Mouse (Mus musculus): Measurements from ENCODE around the gene Klhl5. TPM values are rescaled to one million over a fixed set of nuclear protein-coding genes. Genes with fewer than 3 reads are reported as not detected.
"Not testable (repeated sequence)": the region's sequence is repeated elsewhere in the genome, so short reads cannot be mapped to it uniquely, and the experiment has no call there.

Klhl5 gene
- polyA plus RNA-seq, 1 experiment from 2014 or later = 42.3 TPM

GRCm38 (mm10) chr5:65102026-65102640 lies 5.2 kb upstream of the Klhl5 start:
- Histone ChIP-seq H3K4me3 (ENCODE audit: low read depth, low read length) (no peak overlapping the region), H3K4me1 (ENCODE audit: control insufficient read depth, insufficient read depth, low read length) (no peaks in the 10 kb centered on the region; the same call in 1 of the 2 replicates), H3K9me3 (replicated peaks; ENCODE audit: control insufficient read depth, low read length) (no peaks in the 10 kb centered on the region), H3K4me2 (ENCODE audit: low read length) (no peak overlapping the region), H3K36me3 (ENCODE audit: control insufficient read depth, insufficient read depth, low read length) (no peaks in the 10 kb centered on the region), H3K27ac (ENCODE audit: low read depth, low read length) (no peak overlapping the region), H3K9ac (ENCODE audit: low read length) (no peak overlapping the region), H3K27me3 (replicated peaks; ENCODE audit: control insufficient read depth, insufficient read depth, low read length) (no peaks in the 10 kb centered on the region)
- ATAC-seq (no peak), DNase-seq (ENCODE audit: low spot score) (no peak)
- WGBS = 73% methylated on average over 3 of the region's 3 CpGs

DNA sequence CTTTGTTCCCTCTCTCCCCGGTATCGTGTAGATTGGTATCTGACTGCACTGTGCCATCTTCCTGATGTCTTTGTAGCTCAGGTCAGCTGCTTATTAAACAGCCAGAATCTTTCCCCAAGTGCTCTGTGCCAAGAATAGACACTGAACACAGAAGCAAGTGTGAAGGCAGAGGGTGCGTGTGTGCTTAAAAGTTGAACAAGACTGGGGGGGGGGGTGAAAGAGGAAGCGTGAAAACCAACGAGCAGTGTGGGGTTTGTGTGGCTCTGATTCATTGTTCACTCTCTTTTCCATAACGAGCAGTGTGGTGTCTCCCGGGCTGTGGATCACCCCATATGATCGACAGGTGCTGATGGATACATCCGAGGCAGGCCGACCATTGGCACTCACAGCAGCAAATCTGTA lies 4.7 kb upstream of the Klhl5 start:
- no peak overlapping the region for H3K27ac ChIP-seq (ENCODE audit: low read depth, low read length)
- 40% methylated on average over 10 of the region's 10 CpGs for WGBS

GRCm38 (mm10) chr5:65107773-65108432 lies 564 bp downstream of the Klhl5 start:
- ATAC-seq = no peak
- no peaks in the 10 kb centered on the region for H3K4me1 ChIP-seq (ENCODE audit: control insufficient read depth, insufficient read depth, low read length)
- no peaks in the 10 kb centered on the region for H3K27me3 ChIP-seq (replicated peaks; ENCODE audit: control insufficient read depth, insufficient read depth, low read length)
- H3K27ac ChIP-seq (ENCODE audit: low read depth, low read length) = peak overlapping the region; percentile 60
- DNase-seq (ENCODE audit: low spot score) = peak; percentile 22
- peak overlapping the region; percentile 87 for H3K4me3 ChIP-seq (ENCODE audit: low read depth, low read length)
- H3K4me2 ChIP-seq (ENCODE audit: low read length) = peak overlapping the region; percentile 62
- 3% methylated on average over 34 of the region's 42 CpGs for WGBS
- H3K9me3 ChIP-seq (replicated peaks; ENCODE audit: control insufficient read depth, low read length) = no peaks in the 10 kb centered on the region
- H3K36me3 ChIP-seq (ENCODE audit: control insufficient read depth, insufficient read depth, low read length) = no peaks in the 10 kb centered on the region
- peak overlapping the region; percentile 82 for H3K9ac ChIP-seq (ENCODE audit: low read length)

More for the DNA sequence above, 4.7 kb upstream of the Klhl5 start:
- no peaks in the 10 kb centered on the region for H3K27me3 ChIP-seq (replicated peaks; ENCODE audit: control insufficient read depth, insufficient read depth, low read length)
- H3K9me3 ChIP-seq (replicated peaks; ENCODE audit: control insufficient read depth, low read length) = no peaks in the 10 kb centered on the region
- ATAC-seq (no peak), DNase-seq (ENCODE audit: low spot score) (no peak)
- H3K9ac ChIP-seq (ENCODE audit: low read length) = no peak overlapping the region
- no peaks in the 10 kb centered on the region for H3K36me3 ChIP-seq (ENCODE audit: control insufficient read depth, insufficient read depth, low read length)
- H3K4me1 ChIP-seq (ENCODE audit: control insufficient read depth, insufficient read depth, low read length) = no peaks in the 10 kb centered on the region; the same call in 1 of the 2 replicates
- H3K4me2 ChIP-seq (ENCODE audit: low read length) = no peak overlapping the region
- H3K4me3 ChIP-seq (ENCODE audit: low read depth, low read length) = no peak overlapping the region

- H3K4me1 ChIP-seq (ENCODE audit: control insufficient read depth, insufficient read depth, low read length); H3K36me3 ChIP-seq (ENCODE audit: control insufficient read depth, insufficient read depth, low read length); ATAC-seq; DNase-seq (ENCODE audit: low spot score); H3K4me2 ChIP-seq (ENCODE audit: low read length); H3K9me3 ChIP-seq (replicated peaks; ENCODE audit: control insufficient read depth, low read length); H3K9ac ChIP-seq (ENCODE audit: low read length); H3K4me3 ChIP-seq (ENCODE audit: low read depth, low read length); H3K27me3 ChIP-seq (replicated peaks; ENCODE audit: control insufficient read depth, insufficient read depth, low read length); H3K27ac ChIP-seq (ENCODE audit: low read depth, low read length): not testable (repeated sequence)
- WGBS = 76% methylated on average over 3 of the region's 3 CpGs
Observed at GRCm38 (mm10) chr5:65112225-65112624, 4.9 kb downstream of the Klhl5 start.

- Histone ChIP-seq H3K9me3 (replicated peaks; ENCODE audit: control insufficient read depth, low read length) (no peaks in the 10 kb centered on the region), H3K36me3 (ENCODE audit: control insufficient read depth, insufficient read depth, low read length) (no peaks in the 10 kb centered on the region), H3K27ac (ENCODE audit: low read depth, low read length) (no peak overlapping the region), H3K4me2 (ENCODE audit: low read length) (no peak overlapping the region), H3K27me3 (replicated peaks; ENCODE audit: control insufficient read depth, insufficient read depth, low read length) (no peaks in the 10 kb centered on the region), H3K4me3 (ENCODE audit: low read depth, low read length) (no peak overlapping the region), H3K4me1 (ENCODE audit: control insufficient read depth, insufficient read depth, low read length) (no peaks in the 10 kb centered on the region), H3K9ac (ENCODE audit: low read length) (no peak overlapping the region)
- no peak for DNase-seq (ENCODE audit: low spot score)
- no peak for ATAC-seq
- 92% methylated on average over 6 of the region's 6 CpGs for WGBS
Observed at GRCm38 (mm10) chr5:65113323-65113722, 6.0 kb downstream of the Klhl5 start.

DNA sequence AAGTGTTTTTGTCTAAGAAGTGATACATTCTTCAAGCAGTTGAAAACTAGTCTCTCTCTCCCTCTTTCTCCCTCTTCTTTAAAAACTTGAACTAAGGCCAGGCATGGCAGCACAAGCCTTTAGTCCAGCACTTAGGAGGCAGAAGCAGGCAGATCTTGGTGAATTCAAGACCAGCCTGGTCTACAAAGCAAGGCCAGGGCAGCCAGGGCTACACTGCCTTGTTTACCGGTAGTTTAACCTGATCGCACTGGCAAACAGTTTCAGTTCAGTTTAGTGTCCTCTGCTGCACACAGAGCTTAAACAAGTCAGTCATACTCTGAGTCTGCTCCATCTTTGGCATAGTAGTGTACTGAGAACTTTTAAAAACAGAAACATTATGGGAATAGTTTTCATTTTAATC lies 9.4 kb downstream of the Klhl5 start:
- 98% methylated on average over 2 of the region's 2 CpGs for WGBS
- ATAC-seq (no peak), DNase-seq (ENCODE audit: low spot score) (no peak)
- H3K9ac ChIP-seq (ENCODE audit: low read length) = no peak overlapping the region
- H3K9me3 ChIP-seq (replicated peaks; ENCODE audit: control insufficient read depth, low read length) = no peaks in the 10 kb centered on the region
- no peak overlapping the region for H3K4me2 ChIP-seq (ENCODE audit: low read length)
- H3K27ac ChIP-seq (ENCODE audit: low read depth, low read length) = no peak overlapping the region
- no peaks in the 10 kb centered on the region for H3K36me3 ChIP-seq (ENCODE audit: control insufficient read depth, insufficient read depth, low read length)
- no peaks in the 10 kb centered on the region for H3K27me3 ChIP-seq (replicated peaks; ENCODE audit: control insufficient read depth, insufficient read depth, low read length)
- no peak overlapping the region for H3K4me3 ChIP-seq (ENCODE audit: low read depth, low read length)
- no peaks in the 10 kb centered on the region for H3K4me1 ChIP-seq (ENCODE audit: control insufficient read depth, insufficient read depth, low read length)

DNA sequence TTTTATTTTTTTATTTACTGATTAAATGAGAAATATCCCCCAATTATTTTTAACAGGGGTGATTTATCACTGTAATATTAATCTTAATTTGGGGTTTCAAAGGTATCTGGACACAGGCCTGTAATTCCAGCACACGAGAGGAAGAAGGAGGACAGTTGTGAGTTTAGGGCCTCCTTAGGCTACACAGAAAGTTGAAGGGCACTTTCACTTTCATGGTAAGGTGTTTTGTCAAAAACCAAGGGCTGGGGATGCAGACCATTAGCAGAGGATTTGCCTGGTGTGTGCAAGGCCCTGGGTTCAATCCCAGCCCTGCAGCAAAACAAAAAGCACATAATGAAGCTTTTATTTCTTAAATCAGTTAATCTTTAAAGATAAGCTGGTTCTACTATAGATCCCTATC lies 12.2 kb downstream of the Klhl5 start:
- no peaks in the 10 kb centered on the region for H3K9me3 ChIP-seq (replicated peaks; ENCODE audit: control insufficient read depth, low read length)
- DNase-seq (ENCODE audit: low spot score) (no peak), ATAC-seq (no peak)
- H3K4me3 ChIP-seq (ENCODE audit: low read depth, low read length) = no peak overlapping the region
- H3K27ac ChIP-seq (ENCODE audit: low read depth, low read length) = no peak overlapping the region
- H3K4me2 ChIP-seq (ENCODE audit: low read length) = no peak overlapping the region
- no peak overlapping the region for H3K9ac ChIP-seq (ENCODE audit: low read length)
- WGBS = 87% methylated on average over 1 of the region's 1 CpGs
- no peaks in the 10 kb centered on the region for H3K27me3 ChIP-seq (replicated peaks; ENCODE audit: control insufficient read depth, insufficient read depth, low read length)
- H3K36me3 ChIP-seq (ENCODE audit: control insufficient read depth, insufficient read depth, low read length) = no peaks in the 10 kb centered on the region
- H3K4me1 ChIP-seq (ENCODE audit: control insufficient read depth, insufficient read depth, low read length) = no peaks in the 10 kb centered on the region

- no peak for DNase-seq (ENCODE audit: low spot score)
- no peaks in the 10 kb centered on the region for H3K27me3 ChIP-seq (replicated peaks; ENCODE audit: control insufficient read depth, insufficient read depth, low read length)
- WGBS = 70% methylated on average over 3 of the region's 3 CpGs
- no peak overlapping the region for H3K9ac ChIP-seq (ENCODE audit: low read length)
- H3K36me3 ChIP-seq (ENCODE audit: control insufficient read depth, insufficient read depth, low read length) = no peaks in the 10 kb centered on the region
- no peak overlapping the region for H3K27ac ChIP-seq (ENCODE audit: low read depth, low read length)
- no peak for ATAC-seq
- H3K4me3 ChIP-seq (ENCODE audit: low read depth, low read length) = no peak overlapping the region
- H3K4me2 ChIP-seq (ENCODE audit: low read length) = no peak overlapping the region
- no peaks in the 10 kb centered on the region for H3K4me1 ChIP-seq (ENCODE audit: control insufficient read depth, insufficient read depth, low read length)
- H3K9me3 ChIP-seq (replicated peaks; ENCODE audit: control insufficient read depth, low read length) = no peaks in the 10 kb centered on the region
Observed at GRCm38 (mm10) chr5:65119918-65120317, 12.6 kb downstream of the Klhl5 start.

DNA sequence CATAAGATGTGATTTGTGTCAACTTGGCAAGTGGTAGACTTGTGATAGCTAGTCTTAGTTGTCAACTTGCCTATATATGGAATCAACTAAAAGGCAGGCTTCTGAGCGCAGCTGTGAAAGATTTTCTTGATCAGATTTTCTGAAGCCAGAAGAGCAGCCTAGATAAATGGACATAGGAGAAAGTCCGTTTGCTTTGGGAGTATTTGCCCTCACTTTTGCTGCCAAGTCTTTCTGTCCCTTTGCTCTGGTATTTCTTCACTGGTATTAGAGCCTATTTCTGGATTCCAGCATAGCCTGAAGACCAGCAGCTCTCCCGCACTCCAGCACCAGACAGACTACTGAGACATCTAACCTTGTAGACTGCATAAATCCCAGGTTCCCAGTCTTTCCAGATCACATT lies 15.3 kb downstream of the Klhl5 start:
- ATAC-seq = no peak
- H3K4me1 ChIP-seq (ENCODE audit: control insufficient read depth, insufficient read depth, low read length) = no peaks in the 10 kb centered on the region
- no peaks in the 10 kb centered on the region for H3K36me3 ChIP-seq (ENCODE audit: control insufficient read depth, insufficient read depth, low read length)
- WGBS = 89% methylated on average over 3 of the region's 3 CpGs
- no peak overlapping the region for H3K4me2 ChIP-seq (ENCODE audit: low read length)
- no peak for DNase-seq (ENCODE audit: low spot score)
- no peak overlapping the region for H3K27ac ChIP-seq (ENCODE audit: low read depth, low read length)
- no peak overlapping the region for H3K9ac ChIP-seq (ENCODE audit: low read length)
- H3K27me3 ChIP-seq (replicated peaks; ENCODE audit: control insufficient read depth, insufficient read depth, low read length) = no peaks in the 10 kb centered on the region
- no peaks in the 10 kb centered on the region for H3K9me3 ChIP-seq (replicated peaks; ENCODE audit: control insufficient read depth, low read length)
- no peak overlapping the region for H3K4me3 ChIP-seq (ENCODE audit: low read depth, low read length)
